Mouse (Mus musculus): ENCODE measurements around the gene Ppm1a.
"Not testable (repeated sequence)": the region's sequence is repeated elsewhere in the genome, so short reads cannot be mapped to it uniquely, and the experiment has no call there.

The Ppm1a gene

DNA sequence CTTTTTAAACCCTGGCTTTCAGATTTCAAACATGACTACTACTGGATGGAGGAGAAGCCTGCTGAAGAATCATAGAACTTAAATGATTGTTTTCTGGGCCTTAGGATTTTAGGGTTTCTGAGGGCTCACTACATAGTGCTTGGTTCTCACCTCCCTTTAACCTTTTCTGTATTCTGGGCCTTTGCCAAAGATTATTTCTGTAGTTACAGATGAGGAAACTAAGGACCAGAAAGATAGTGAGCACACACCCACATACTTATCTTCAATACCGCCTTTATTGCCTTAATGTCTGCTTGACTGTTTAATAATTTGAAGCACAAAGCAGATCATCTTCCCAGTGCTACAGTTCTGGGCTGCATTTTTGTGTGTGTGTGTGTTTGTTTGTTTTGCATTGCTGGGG, 5.2 kb downstream of the Ppm1a start:
- DNase-seq, result no peak

DNA sequence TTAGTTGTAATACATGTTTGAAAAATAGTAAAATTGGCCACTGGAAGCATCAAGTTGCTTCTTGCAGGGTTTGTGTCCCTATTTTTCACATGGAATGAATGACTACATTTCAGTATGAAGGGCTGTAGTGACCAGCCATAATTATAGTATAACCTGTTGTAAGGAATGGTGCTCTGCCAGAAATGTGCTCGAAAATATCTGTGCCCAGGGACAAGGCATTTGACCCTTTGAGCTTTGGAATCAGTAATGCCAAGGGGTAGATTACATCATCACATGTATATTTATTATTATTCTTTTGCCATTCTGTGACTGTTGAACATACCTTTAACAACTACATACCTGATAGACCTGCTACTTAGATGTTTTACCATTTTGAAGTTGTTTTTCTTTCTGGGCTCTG, 5.9 kb downstream of the Ppm1a start:
- no peak for DNase-seq

DNA sequence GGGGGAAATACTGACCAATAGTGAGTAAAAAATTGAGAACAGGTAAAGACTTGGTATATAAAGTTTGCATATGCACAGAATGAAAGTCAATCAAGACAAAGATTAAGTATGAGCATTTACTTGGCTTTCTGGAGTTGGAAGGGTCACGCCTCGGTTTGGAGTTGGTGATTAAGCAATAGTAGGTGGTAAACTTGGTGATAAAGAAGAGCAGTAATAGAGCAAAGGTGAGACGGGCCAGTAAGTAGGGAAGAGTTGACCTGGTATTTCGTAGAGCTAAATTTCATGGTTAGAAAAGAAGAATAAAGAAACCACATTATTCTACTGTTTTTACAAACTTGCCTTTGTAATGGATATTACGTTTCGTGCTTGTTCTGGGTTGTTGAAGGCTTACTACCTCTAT, 10.6 kb downstream of the Ppm1a start:
- no peak for DNase-seq

DNA sequence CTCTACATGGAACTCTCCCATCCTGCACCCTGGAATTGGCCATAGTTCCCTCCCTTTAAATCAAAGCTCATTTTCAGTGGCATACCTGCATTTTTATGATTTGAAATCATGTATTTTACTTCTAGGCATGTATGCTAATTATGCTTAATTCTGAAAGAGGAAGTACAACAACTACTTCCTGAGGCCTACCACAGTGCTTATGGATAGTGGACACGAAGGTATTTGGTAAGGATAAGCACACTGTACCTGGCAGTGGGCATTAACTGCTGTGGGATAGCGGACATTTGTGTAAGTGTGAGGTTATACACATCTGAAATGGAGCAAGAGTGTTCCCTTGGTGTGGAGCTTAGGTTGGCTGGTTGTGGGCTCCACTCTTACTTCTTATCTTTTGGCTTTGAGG, 11.0 kb downstream of the Ppm1a start:
- no peak for DNase-seq

DNA sequence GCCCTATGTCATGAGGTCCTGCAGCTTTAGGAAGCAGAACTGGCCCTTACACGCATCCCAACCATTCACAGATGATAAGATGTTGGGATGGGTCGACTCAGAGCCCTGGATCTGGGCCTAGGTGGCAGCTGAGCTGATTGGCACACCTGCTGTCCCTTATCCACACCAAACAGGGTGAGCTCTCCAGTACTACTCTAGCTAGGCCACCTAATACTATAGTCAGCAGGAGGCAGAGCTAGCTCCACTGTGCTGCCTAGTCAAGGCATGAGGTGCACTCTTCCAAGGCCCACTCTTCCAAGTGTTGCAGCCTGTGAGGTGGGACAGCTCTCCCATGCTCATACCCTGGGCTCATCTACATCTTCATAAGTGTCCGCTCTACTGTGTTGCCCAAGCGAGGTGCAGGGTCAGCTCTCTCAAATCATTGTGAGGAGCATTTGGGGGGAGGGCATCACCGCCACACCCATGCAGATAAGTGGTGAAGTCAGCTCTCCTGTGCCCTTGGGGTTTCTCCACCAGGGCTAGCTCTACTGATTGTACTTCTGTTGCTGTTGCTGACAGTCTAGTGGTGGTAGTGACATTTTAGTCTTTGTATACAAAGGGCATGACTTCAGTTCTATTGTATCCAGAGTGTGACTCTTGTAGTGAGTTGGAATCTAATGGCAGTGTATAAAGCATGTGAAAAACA, 12.4 kb downstream of the Ppm1a start:
- DNase-seq, result no peak

DNA sequence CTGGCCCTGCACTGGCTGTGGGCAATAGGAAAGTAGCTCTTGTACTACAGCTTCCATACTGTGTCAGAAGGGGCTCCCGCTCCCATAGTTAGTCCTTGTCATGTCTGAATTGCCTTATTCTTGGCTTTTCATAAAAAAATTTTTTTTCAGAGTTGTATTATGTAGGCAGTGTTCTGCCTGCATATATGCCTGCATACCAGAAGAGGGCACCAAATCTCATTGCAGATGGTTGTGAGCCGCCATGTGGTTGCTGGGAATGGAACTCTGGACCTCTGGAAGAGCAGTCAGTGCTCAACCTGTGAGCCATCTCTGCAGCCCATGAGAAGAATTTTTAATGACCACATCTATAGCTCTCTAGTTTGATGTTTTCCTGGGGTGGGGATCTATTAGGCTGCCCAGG, 13.9 kb downstream of the Ppm1a start:
- DNase-seq, result no peak

DNA sequence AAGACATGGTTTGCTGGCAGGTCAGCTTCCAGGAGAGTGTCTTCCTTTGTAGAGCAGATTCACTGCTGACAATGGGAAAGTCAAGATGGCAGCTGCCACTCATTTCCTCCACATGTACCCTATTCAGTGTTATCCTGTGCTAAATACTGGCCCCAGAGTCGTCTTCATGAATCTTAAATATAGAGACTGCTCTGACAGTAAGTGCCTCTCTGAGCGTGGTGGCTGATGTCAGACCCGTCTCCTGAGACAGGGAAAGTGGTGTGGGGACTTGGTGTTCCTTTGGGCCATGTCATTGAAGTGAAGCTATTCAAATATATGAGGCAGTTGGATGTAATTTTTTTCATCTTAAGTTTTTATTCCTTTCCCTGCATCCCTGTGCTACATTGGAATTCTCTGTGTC, 14.5 kb downstream of the Ppm1a start:
- no peak for DNase-seq

DNA sequence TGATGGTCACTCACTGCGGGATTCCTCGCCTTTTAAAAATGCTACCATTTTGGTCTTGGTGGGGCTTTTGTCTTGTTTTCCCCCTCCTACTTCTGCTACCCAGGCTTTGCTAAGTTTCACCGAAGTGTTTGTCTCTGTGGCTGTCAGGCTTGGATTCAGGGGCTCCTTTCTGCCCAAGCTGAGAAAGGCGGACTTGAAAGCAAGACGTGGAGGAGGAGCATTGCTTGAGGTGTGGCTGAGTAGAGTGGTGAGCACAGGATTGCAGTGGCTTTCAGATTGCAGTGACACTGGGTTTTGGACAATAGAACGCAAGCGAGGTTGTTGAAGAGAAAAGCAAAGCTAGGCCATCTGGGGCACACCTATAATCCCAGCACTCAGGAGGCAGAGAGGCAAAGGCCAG, 16.7 kb downstream of the Ppm1a start:
- no peak for DNase-seq

DNA sequence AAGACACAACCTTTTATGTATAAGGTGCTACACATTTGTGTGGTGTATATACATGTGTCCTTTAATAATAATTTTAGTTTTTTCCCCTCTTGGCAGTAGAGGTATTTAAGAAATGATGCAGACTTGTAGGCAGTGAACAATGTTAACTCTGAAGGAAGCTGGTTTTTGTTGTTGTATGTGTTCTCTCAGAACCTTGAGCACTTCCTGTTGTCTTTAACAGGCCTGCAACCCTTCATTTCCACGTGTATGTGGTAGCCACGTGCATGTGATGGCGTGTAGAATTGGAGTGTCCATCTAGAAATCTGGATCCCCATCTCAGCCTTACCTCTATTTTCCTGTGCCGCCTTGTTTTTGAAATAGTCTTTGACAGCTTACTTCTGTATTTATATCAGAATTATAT, 20.0 kb downstream of the Ppm1a start:
- DNase-seq, result no peak

DNA sequence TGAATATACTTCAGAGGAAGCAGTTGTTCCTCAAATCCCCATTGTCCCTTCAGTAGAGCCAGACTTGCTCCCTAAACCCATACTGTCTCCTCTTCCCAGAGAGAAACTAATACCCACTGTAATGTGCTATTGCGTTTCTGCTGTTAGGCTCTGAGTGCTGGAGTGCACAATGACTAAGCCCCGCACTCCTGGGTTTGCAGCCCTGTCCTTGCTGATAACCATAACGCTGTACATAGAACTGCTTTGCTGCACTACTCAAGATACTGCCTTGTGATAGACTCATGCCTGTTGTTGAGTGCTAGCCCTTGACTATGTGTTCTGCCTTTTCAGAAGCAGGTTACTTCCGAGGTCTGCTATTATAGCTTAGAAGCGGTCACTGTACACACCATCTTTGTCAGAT, 22.9 kb downstream of the Ppm1a start:
- no peak for DNase-seq

DNA sequence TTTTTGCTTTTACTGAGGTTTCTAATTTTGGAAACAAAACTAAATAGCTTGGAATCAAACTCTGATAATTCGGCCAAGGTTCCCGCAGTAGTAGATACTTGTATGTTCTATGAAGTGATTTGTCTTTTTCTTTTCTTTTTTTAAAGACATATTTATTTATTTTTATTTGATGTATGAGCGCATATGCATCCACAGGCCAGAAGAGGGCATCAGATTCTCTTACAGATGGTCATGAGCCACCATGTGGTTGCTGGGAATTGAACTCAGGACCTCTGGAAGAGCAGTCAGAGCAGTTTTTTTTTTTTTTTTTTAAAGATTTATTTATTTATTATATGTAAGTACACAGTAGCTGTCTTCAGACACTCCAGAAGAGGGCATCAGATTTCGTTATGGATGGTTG, 25.5 kb downstream of the Ppm1a start:
- not testable (repeated sequence) for DNase-seq

DNA sequence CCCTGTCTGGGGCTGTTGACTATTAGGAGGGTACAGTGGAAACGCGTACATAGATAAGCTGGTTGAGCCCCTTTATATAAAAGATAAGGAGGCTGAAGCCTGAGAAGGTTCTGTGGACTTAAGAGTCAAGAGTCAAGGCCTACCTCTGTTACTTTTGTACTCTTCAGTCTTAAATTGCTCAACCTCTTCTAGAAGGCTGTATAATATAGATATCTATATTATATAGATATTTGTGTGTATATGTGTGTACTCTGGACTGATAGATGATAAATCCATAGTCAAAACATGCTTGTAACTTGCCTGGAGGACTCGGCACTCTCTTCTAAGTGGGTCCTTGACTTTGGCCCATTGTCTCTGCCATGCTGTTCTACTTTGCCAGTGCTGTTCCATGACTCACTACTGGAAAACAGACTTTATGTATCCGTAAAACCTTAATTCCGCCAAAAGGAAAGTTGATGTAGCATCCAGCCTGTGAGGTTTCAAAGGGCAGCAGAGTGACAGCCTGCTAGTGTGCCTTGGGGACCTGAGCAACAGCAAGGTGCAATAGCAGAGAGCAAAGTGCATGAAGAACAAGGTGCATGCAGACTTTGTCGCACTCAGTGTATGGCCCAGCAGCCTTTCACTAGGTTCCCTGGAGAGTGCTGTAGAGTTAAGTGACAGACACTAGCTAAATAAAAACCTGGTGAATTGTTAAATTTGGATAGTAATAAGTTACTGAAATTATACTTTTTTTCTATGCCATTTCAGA, 28.1 kb downstream of the Ppm1a start:
- peak; percentile 52 for DNase-seq

DNA sequence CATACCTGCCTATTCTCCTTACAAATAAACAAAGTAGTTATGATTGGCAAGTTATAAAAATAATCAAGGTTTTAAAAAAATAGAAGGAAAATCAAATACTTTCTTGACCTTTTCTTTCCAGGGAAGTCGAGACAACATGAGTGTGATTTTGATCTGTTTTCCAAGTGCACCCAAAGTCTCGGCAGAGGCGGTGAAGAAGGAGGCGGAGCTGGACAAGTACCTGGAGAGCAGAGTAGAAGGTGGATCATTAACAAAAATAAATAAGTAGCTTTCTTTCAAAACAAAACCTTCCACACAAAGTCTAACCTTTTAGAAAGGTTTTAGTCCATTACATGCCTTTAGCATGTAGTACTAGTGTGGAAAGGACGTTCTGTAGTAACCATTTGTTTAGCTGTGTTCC, 29.3 kb downstream of the Ppm1a start:
- peak; percentile 46 for DNase-seq

DNA sequence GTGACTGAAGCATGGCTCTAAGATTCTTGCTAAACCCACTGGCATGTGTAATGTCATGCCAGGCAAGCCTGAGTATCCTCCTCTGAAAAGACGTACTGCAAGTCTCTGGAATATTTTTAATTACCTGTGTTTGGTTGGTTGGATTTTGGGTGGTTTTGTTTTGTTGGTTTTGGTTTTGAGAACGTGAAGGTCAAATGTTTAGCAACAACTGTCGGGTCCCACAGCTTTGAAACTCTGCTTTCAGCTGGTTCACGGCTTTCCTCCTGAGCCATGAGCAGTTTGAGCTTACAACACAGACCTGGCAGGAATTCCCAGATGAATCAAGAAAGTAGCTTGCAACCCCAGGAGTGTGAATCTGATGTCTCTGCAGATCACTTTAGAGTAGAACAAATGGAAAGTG, 29.7 kb downstream of the Ppm1a start:
- peak; percentile 20 for DNase-seq

DNA sequence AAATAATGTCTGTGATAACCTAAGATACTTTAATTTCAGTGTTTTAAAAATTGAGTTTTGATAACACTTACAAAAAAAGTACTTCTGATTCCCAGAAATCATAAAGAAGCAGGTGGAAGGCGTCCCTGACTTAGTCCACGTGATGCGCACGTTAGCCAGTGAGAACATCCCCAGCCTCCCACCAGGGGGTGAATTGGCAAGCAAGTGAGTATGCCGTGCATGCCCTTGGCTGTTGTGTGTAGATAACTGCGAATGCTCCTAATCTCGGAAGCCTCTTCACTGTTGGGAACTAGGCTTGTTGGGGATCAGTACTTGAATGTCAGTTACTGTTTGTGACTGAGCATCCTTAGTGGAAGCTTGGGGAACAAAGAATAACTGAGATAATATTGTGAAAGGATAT, 33.3 kb downstream of the Ppm1a start:
- DNase-seq, result no peak

DNA sequence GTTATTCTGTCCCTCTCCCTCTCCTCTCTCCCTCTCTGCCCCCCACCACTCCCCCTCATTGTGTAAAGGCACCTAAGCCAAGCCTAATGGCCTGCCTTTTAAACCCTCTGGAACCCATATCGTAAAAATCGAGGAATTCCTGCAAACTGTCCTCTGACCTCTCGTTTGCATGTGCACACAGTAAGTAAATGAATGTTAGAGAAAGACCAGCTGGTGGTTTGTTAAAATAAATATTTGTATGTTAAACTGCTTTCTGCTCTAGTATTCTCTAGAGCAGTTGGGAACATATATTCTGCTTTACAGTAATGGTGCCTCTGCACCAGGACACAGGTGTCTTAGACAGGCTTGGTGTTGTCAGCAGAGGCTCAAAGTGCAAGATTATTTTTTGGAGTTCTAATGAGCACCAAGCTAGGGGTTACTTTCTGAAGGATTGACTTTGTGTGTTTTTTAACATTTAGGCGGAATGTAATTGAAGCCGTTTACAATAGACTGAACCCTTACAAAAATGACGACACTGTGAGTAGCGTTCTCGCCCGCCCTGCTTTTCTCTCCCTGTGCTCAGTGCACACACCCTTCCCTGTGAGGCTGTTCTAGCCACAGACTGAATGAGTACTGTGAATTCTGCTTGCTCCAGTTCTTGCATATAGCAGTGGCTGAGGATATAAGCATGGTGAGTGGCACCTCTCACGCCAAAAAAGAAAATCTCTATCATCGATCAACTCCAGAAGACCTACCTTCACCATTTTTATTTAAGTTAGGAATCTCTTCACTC, 35.3 kb downstream of the Ppm1a start:
- peak; percentile 9 for DNase-seq

DNA sequence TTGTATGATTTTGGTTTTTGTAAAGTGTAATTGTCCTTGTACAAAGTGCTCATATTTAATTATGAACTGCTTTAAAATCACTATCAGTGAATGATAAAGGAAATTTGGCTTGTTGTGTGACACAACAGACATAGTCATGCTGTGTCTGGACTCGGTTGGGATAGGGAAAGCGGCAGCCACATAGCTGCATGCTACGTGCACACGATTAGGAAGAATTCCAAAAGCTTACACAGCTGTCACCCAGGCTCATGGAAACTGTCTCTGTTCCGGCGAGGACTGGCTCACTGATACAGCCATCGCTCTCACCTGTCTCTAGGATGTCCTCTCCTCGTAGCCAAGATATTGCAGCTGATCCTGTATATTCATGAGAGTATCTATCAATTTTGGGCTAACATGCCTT, 36.7 kb downstream of the Ppm1a start:
- no peak for DNase-seq

DNA sequence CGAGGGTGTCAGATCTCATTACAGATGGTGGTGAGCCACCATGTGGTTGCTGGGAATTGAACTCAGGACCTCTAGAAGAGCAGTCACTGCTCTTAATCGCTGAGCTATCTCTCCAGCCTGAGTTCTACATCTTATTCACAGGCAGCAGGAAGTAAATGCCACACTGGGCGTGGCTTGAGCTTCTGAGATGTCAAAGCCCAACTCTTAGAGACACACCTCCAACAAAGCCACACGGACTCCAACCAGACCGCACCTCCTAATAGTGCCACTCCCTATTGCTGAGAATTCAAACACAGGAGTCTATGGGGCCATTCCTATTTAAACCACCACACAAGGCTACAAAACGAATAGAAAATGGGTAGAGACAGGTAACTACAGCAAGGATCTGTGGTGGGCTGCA, 52.5 kb downstream of the Ppm1a start:
- no peak for DNase-seq

DNA sequence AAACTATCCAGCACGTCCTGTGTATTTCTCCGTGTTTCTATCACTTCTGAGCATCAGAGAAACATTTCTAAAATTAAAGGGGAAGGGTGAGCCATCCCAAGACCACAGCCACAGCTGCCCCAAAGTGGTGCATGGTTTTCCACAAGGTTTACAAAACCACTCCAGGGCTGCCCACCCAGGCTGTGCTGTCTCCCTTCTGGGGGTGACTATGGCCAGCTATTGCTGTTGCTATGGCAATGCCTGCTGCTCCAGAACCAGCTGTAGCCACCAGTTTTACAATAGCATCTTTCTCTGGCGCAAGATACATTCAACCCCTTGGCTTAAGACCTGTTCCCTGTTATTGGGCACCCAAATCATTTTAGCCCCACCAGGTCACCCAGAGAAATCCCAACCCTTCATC, 54.3 kb downstream of the Ppm1a start:
- DNase-seq, result no peak

DNA sequence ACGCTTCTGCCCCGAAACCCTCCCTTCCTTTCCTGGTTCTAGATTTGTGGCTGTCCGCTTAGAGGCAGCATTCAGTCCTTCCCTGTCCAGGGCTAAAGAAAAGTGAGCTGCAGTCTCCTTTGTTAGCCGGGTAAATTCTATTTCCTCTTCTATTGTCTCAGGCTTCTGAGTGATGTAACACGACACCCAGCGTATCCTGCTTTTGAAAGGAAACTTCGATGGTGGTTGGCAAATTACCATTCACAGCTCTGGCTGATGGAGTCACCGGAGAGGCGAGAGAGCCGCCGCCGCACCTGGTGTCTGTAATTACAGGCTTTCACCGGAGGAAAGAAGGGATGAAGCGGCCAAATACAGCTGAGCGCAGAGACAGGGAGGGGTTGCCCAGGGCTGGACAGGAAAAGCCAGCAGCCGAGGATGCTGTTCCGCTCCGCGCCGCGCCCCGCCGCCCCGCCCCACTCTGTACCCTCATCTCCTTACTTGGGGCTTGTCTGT, 63.7 kb downstream of the Ppm1a start:
- DNase-seq, result peak; percentile 39

DNA sequence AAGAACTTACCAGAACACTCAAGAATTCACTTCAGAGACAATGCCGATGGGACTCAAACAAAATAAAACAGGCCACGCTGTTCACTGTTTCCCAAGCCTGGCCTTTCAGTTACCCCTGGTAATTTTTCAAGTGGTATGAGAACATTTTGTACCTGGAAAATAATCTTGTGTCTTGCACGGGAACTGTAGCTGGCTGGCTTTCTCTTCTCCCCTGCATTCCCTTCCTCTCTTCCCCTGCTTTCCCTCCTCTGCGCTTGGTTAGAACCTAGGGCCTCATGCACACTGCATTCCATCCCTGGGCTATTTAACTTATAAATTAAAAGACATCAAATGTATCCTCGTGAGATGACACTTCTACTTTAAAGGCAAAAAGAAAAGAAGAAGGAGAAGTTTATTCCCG, 64.3 kb downstream of the Ppm1a start:
- DNase-seq, result no peak

DNA sequence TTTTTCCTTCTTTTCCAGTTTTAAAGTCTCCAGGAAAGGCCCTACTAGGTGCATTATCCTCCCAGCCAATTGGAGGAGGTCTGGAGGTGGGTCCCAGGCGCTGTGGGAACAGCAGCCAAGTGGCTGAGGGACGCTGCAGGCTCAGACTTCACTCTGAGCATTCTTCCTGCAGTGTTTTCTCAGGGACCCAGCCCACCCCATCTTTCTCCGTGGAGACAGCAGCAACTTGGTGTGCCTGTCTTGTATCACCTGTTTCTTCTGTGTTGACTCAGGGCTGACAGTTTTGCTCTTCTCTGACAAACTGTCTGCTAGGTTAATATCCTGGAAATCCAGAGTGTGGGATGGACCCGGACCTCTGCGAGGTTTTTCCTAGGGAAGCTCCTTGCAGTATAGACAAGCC, 68.4 kb downstream of the Ppm1a start:
- DNase-seq, result no peak

DNA sequence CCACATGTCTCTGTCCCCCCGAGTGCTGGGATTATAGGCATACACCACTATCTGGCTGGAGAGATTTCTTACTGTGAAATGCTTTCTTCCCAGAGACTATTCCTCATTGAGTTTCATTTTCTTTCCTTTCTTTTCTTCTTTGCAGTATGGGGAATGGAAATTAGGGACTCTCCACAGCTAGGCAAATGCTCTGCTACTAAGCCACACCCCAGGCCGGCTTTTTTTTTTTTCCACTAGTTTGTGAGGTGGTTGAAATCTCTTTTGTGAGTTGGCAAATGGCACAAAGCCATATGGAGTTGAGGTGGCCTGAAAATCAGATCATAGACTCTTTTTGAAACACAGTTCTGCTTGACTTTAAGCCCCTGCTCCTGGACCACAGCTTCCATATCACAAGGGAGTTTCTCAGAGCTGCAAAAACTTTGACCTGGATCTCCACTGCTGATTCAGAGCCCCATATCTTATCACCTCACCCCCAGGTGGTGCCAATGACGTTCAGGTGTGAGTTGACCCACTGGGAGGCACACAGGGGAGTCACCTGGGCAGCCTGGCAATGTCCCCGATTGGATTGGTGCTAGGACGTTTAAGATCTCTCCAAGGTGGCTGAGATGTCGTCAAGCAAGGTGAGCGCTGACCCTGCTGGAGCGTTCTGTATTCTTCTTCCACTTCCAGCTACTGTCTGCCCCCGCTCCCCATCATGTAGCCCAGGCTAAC, 71.7 kb downstream of the Ppm1a start:
- no peak for DNase-seq

All from kidney, postnatal 14 days (tissue).